Mouse (Mus musculus) T-helper 1 cell (primary cell): ENCODE measurements at regions not wholly inside any gene's neighbourhood (a gene's known extent, or its start where the extent isn't known, plus 50 kb on each side); places are given as distances from the start of the nearest gene placed in this dataset.

ENCODE experiments used
- in situ Hi-C: fragments of 300-600 bp; cut with MboI, MseI; formaldehyde crosslinking; loops from one replicate; pipeline ENCODE4 v1.15.1; 2025; ENCODE audit warnings: high pct_unique_total_duplicates

DNA sequence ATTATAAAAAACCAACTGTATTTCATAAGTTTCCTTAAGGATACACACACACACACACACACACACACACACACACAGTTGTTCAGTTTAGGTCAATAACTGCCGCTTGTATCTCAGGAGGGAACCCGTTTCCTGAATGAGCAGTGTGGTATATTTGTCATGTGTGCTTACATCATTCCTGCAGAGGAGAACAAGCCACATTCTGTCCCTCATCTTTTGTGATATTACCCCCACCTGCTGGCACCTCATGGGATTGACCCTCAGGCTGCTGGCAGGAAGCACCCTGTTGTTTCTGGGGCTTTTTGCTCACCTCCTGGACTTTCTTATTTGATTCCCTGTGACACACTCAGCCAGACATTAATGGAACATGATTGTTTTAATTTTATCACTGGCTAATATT, 66.4 kb upstream of the Htr1a start:
- in situ Hi-C loops, result loop anchor here (5.0 to 10.0 kb wide), 2 partner anchors 105 to 432 kb away; no protein-coding TSS in a partner anchor

- in situ Hi-C loops, result loop anchor here (5.0 to 10.0 kb wide), 2 partner anchors 106 to 434 kb away; no protein-coding TSS in a partner anchor
These were observed 64.9 kb upstream of the Htr1a start for GRCm38 (mm10) chr13:105378587-105378986.

- in situ Hi-C loops, result no loop called here
These were observed 56.2 kb upstream of the Htr1a start for GRCm38 (mm10) chr13:105387016-105387772.
